Mouse (Mus musculus) embryonic facial prominence, embryonic 13.5 days (tissue): ENCODE measurements around the gene Gm17087. TPM values are rescaled to one million over a fixed set of nuclear protein-coding genes. Genes with fewer than 3 reads are reported as not detected.

Experiments
- ATAC-seq: fragments of 200-750 bp; cut with Nextera tagmentation; 2 replicates; pipeline ENCODE4 v1.8.0; 2017; ENCODE audit warnings: low read depth; ENCODE audit not compliant: insufficient number of reproducible peaks, insufficient read depth, low FRiP score, low TSS enrichment
- H3K27ac ChIP-seq: fragments of 300-500 bp; sonication (generic); 2 replicates; pipeline ENCODE4 v1.5.1; 2015; ENCODE audit warnings: moderate library complexity, mild to moderate bottlenecking, inconsistent platforms
- H3K27me3 ChIP-seq: fragments of 300-500 bp; sonication (generic); 2 replicates; pipeline ENCODE4 v1.6.1; 2015; ENCODE audit warnings: mild to moderate bottlenecking, inconsistent platforms
- H3K36me3 ChIP-seq: fragments of 300-500 bp; sonication (generic); 2 replicates; pipeline ENCODE4 v1.6.1; 2015; ENCODE audit warnings: mild to moderate bottlenecking, inconsistent platforms
- H3K4me1 ChIP-seq: fragments of 300-500 bp; sonication (generic); 2 replicates; pipeline ENCODE4 v1.6.1; 2015; ENCODE audit warnings: inconsistent platforms
- H3K4me2 ChIP-seq: fragments of 300-500 bp; sonication (generic); 2 replicates; pipeline ENCODE4 v1.6.1; 2015; ENCODE audit warnings: moderate library complexity, mild to moderate bottlenecking, inconsistent platforms
- H3K4me3 ChIP-seq: fragments of 300-500 bp; sonication (generic); 2 replicates; pipeline ENCODE4 v1.5.1; 2015; ENCODE audit warnings: mild to moderate bottlenecking, inconsistent platforms
- H3K9ac ChIP-seq: fragments of 300-500 bp; sonication (generic); 2 replicates; pipeline ENCODE4 v1.6.1; 2015; ENCODE audit warnings: mild to moderate bottlenecking, inconsistent platforms
- H3K9me3 ChIP-seq: fragments of 300-500 bp; sonication (generic); 2 replicates; pipeline ENCODE4 v1.6.1; 2016; ENCODE audit warnings: inconsistent platforms
- WGBS: fragments of 180-500 bp; shearing (Covaris S2); methylation state at CpG from one replicate; pipeline ENCODE4 v1.1.7; 2015; ENCODE audit warnings: mixed read lengths; 5-methylcytosine and 5-hydroxymethylcytosine counted together
- polyA plus RNA-seq: library from polyadenylated mRNA; unstranded; fragments of >200 nt; fragmentation: Nextera tagmentation; extraction: Ambion mirVana; gene quantifications from 2 replicates; pipeline ENCODE4 v1.2.1, GENCODE M21; 2015

Gene Gm17087
- 0.43 TPM in 1 of 2 replicates, not detected in the other for polyA plus RNA-seq

DNA sequence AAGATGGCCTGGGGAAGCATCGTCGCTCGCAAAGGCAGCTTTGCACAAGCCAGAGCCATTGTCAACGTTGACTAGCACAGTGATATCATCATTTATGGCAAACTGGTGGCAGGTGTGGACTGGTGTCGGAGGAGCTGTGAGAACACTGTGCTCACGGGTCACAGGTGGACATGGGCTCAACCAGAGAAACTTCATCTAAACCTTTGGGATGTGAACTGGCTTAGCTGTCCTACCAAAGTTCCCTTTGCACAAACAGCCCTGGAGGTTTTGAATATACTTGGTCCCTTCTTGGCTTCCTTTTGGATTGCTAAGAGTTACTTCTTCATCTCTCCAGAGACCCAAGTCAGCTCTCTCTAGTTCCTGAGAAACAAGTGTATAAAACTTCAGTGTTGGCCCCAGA is at the start of gene Gm17087:
Gene Gm17087, minus strand, starts transcription at position 101 of the 400 bp plus-strand sequence.
- Histone ChIP-seq H3K9me3 (no peaks in the 10 kb centered on the region), H3K36me3 (no peaks in the 10 kb centered on the region), H3K27ac (no peak within 1 kb of the TSS), H3K9ac (no peak within 1 kb of the TSS), H3K27me3 (no peaks in the 10 kb centered on the region), H3K4me3 (no peak within 1 kb of the TSS), H3K4me1 (no peaks in the 10 kb centered on the region), H3K4me2 (no peak within 1 kb of the TSS)
- WGBS = 92% methylated on average over 6 of the region's 6 CpGs
- ATAC-seq = no peak

DNA sequence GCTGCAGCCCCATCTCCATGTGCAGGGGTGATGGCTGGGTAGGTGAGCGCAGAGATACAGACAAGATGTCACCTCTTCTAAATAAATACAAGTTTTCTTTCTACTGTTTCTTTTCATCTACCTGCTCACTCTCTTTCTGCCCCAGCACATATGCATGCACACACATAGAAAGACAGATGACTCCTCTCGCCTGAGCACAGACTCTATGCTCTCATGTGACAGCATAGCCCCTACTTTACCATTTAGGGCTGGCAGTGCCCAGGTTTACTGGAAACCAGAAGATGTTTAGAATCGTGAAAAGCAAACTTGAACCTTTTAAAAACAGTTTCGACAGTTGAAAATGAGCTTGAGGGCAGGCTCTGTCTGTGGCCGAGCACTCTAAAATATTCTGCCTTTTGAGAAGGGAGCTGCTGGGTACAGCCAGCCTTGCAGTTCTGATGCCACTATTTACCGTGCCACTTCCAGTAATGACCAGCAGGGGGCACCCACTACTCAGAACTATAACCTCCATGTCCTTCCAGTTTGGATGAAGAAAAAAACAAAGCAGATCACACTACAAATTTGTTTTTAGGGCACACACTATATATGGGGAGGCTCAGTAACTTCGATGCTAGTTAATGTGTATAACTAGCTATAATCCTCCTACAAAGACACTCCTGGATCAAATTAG is 47.3 kb upstream of the Gm17087 start:
- H3K36me3 ChIP-seq = no peaks in the 10 kb centered on the region
- no peak for ATAC-seq

DNA sequence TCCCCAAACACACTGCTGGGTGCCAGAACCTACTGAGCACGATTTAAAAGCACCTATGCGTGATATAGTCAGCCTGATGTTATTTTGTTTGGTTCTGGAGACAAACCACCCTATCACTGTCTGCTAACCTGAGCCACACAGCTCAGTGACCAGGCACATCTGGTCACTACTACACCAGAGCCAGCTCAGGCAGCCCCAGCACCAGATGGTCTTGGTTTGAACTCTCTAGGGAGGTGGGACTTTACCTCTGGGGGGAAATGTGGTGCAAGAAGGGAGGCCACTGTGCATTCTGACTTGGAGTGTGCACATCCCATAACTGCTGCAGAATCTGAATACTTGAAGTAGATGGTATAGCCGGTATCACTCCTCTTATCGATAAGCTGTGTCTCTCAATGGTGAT is 45.2 kb upstream of the Gm17087 start:
- no peak for ATAC-seq
- H3K9ac ChIP-seq = no peak overlapping the region
- H3K36me3 ChIP-seq = no peaks in the 10 kb centered on the region
- H3K27ac ChIP-seq = no peak overlapping the region
- no peak overlapping the region for H3K4me2 ChIP-seq
- no peaks in the 10 kb centered on the region for H3K9me3 ChIP-seq
- H3K4me3 ChIP-seq = no peak overlapping the region
- 0 out of 2 replicates have a peak, but pooled peaks cover 4% of the 10 kb centered on the region for H3K27me3 ChIP-seq
- 87% methylated on average over 4 of the region's 4 CpGs for WGBS
- H3K4me1 ChIP-seq = no peaks in the 10 kb centered on the region

More for the DNA sequence above, 47.3 kb upstream of the Gm17087 start:
- Histone ChIP-seq H3K9ac (no peak overlapping the region), H3K4me1 (no peaks in the 10 kb centered on the region), H3K9me3 (no peaks in the 10 kb centered on the region), H3K4me2 (no peak overlapping the region), H3K27me3 (0 out of 2 replicates have a peak, but pooled peaks cover 4% of the 10 kb centered on the region), H3K27ac (no peak overlapping the region), H3K4me3 (no peak overlapping the region)
- 38% methylated on average over 7 of the region's 7 CpGs for WGBS

DNA sequence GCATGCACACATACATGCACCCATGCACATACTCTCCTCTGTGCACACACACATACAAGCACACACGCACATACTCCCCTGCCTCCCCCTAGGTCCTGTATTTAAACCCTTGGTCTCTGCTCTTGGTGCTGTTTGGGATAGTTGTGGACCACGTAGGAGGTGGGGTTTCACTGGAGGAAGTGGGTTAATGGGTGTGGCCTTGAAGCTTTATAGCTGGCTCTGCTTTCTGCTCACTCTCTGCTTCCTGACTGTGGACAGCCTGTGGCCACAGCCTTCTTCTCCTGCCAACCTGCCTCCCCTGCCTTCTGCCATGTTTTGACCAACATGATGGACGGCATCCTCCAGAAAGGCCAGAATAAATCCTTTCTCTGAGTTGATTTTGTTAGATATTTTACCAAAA is 39.9 kb upstream of the Gm17087 start:
- 71% methylated on average over 3 of the region's 3 CpGs for WGBS

DNA sequence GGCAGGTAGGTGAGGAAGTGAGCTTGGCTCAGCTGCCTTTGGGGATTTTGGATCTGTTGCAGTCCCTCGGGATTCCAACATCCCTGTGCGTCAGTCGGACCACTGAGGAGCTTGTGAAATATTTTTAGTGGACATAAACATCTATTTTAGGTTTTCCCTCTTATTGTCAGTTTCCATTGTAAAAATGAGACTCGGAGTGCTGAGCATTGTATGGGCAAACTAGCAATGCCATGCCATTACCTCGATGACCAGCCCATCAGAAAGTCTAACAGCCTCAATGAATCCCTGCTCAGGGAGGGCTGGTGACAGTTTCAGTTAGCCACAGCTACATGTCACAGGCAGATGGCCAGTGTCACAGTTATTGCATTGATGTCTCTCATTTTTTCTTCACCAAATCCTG is 39.2 kb upstream of the Gm17087 start:
- no peak for ATAC-seq
- whole genome bisulfite sequencing = 83% methylated on average over 5 of the region's 5 CpGs
- Histone ChIP-seq H3K9ac (no peak overlapping the region), H3K27ac (no peak overlapping the region), H3K4me1 (no peaks in the 10 kb centered on the region), H3K9me3 (no peaks in the 10 kb centered on the region), H3K4me3 (no peak overlapping the region), H3K4me2 (no peak overlapping the region), H3K27me3 (0 out of 2 replicates have a peak, but pooled peaks cover 9% of the 10 kb centered on the region), H3K36me3 (no peaks in the 10 kb centered on the region)

More for the DNA sequence above, 39.9 kb upstream of the Gm17087 start:
- H3K9ac ChIP-seq = no peak overlapping the region
- no peaks in the 10 kb centered on the region for H3K36me3 ChIP-seq
- no peak overlapping the region for H3K4me3 ChIP-seq
- H3K4me1 ChIP-seq = no peaks in the 10 kb centered on the region
- 0 out of 2 replicates have a peak, but pooled peaks cover 9% of the 10 kb centered on the region for H3K27me3 ChIP-seq
- H3K9me3 ChIP-seq = no peaks in the 10 kb centered on the region
- no peak overlapping the region for H3K27ac ChIP-seq
- H3K4me2 ChIP-seq = no peak overlapping the region
- no peak for ATAC-seq

DNA sequence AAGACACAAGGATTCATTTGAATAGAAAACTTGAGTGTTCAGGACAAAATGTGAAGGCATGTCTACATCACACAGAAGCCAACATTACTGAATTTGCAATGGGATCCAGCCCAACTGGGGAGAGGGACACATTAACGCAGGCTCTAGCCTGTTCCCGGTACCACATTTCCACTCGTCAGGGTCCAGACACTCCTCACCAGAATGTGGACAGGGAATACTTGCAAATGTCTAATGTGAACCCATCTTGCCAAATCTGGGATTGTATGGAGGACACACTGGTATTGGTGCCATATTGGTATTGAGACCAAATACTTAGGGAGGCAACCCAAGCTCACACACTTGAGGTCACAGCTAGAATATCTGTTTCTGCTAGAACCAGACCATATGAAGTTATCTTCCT is 36.2 kb upstream of the Gm17087 start:
- 90% methylated on average over 3 of the region's 3 CpGs for WGBS
- H3K9me3 ChIP-seq = no peaks in the 10 kb centered on the region
- no peak overlapping the region for H3K27ac ChIP-seq
- H3K4me3 ChIP-seq = no peak overlapping the region
- H3K4me2 ChIP-seq = no peak overlapping the region
- H3K4me1 ChIP-seq = no peaks in the 10 kb centered on the region
- 0 out of 2 replicates have a peak, but pooled peaks cover 5% of the 10 kb centered on the region for H3K27me3 ChIP-seq
- ATAC-seq = no peak
- H3K9ac ChIP-seq = no peak overlapping the region
- no peaks in the 10 kb centered on the region for H3K36me3 ChIP-seq

DNA sequence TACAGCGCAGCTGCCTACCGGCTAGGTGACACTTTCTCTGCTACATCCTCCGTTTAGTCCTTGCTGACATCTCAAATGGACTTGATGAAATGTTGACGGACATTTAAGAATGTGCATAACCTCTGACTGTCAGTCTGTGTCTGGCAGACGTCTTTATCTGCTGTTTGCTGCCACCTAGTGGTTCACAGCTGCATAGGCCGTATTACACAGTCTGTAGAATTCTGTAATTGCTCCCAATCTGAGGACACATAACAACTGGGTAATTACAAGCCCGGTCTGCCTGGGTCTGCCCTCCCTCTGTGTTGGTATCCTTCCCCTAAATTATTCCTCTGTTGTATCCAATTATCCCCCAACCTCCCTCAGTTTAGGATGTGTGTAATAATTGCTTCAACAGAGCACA is 31.0 kb upstream of the Gm17087 start:
- H3K36me3 ChIP-seq = no peaks in the 10 kb centered on the region
- WGBS = 11% methylated on average over 7 of the region's 7 CpGs
- peaks cover 4% of the 10 kb centered on the region for H3K4me1 ChIP-seq
- H3K4me2 ChIP-seq = no peak overlapping the region
- H3K4me3 ChIP-seq = no peak overlapping the region
- H3K9me3 ChIP-seq = no peaks in the 10 kb centered on the region
- ATAC-seq = no peak
- H3K9ac ChIP-seq = no peak overlapping the region
- peaks cover 12% of the 10 kb centered on the region; the same call in 1 of the 2 replicates for H3K27me3 ChIP-seq
- H3K27ac ChIP-seq = no peak overlapping the region

DNA sequence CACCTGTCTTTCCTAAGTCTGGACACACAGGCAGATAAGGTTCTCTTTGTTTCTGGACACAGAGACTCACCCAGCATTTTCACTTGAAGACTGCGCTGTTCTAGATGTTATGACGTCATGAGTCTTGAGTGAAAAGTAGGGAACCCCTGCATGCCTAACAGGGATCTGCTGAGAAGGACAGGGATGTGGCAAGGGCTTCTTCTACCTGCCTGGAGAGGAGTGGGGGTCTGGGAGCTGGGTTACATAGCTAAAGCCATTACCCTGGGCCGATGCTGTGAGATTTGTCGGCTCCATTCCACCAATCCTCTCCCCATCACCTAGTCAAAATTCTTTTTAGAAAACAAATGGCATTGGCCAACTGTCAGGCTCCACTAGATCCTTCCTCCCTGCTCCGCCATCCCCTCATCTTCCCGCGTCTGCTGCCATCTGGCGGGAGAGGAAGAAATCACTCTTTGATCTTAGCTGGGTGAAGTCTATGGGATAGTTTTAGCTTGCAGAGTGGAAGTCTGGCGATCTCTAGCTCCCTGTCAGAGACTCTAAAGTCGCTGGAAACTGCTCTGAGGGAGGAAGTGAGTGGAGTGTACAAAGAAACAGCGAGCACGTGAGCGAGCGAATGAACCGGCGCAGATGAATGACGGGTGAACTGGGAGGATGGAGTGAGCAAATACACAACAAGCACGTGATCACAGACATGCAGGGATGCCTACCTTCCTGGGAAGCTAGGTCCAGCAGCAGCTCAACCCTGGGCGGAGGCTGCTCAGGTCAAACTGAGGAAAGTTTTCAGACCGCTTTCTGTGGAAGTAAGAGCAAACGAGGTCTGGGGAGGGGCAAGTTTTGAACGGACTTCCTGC is 25.9 kb upstream of the Gm17087 start:
- H3K4me2 ChIP-seq = peak overlapping the region; percentile 52
- no peaks in the 10 kb centered on the region for H3K9me3 ChIP-seq
- 16% methylated on average over 22 of the region's 22 CpGs for WGBS
- H3K27me3 ChIP-seq = peaks cover 19% of the 10 kb centered on the region
- H3K36me3 ChIP-seq = no peaks in the 10 kb centered on the region
- peak overlapping the region; percentile 38; the same call in 1 of the 2 replicates for H3K9ac ChIP-seq
- H3K4me1 ChIP-seq = peaks cover 5% of the 10 kb centered on the region
- H3K27ac ChIP-seq = no peak overlapping the region
- ATAC-seq = no peak
- peak overlapping the region; percentile 14; the same call in 1 of the 2 replicates for H3K4me3 ChIP-seq

DNA sequence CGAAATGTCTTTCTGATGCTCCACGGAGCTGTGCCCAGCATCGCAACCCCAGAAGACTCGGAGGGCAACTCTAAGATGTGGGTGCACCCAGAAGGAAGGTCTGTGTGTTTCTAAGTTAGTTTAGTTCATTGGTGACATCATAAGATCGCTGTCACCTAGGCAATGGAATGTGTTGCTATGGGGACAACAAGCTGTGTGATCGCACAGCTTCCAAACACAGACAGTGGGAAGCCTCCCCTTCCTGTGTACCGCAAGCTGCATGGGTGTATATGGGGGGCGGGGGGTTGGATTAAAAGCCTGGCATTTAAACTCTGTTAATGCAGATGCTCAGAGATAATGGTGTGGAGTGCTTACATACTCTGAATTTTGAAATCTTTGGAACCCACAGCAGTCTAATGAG is 14.8 kb upstream of the Gm17087 start:
- Histone ChIP-seq H3K4me3 (no peak overlapping the region), H3K27ac (no peak overlapping the region), H3K27me3 (no peaks in the 10 kb centered on the region), H3K4me2 (no peak overlapping the region), H3K9ac (no peak overlapping the region), H3K9me3 (no peaks in the 10 kb centered on the region), H3K36me3 (no peaks in the 10 kb centered on the region), H3K4me1 (no peaks in the 10 kb centered on the region)
- no peak for ATAC-seq
- WGBS = 82% methylated on average over 8 of the region's 8 CpGs

DNA sequence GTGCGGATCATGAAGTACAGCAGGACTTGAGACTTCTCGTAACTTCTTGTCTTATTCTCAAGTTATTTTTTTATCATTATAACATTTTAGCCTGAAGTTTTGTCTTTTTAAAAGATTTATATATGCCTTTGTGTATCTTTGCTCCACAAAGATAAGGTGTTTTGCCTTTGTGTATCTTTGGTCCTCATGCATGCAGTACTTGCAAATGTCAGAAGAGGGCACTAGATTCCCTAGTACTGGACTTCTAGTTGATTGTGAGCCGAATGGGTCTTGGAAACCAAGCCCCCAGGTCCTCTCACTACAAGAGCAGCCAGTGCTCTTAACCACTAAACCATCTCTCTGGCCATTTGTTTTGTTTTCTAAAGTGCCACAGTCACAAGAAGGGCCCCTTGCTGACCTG is 13.6 kb upstream of the Gm17087 start:
- ATAC-seq = no peak
- Histone ChIP-seq H3K27ac (no peak overlapping the region), H3K4me1 (no peaks in the 10 kb centered on the region), H3K36me3 (no peaks in the 10 kb centered on the region), H3K9ac (no peak overlapping the region), H3K4me3 (no peak overlapping the region), H3K27me3 (no peaks in the 10 kb centered on the region), H3K9me3 (no peaks in the 10 kb centered on the region), H3K4me2 (no peak overlapping the region)
- 62% methylated on average over 3 of the region's 3 CpGs for WGBS

DNA sequence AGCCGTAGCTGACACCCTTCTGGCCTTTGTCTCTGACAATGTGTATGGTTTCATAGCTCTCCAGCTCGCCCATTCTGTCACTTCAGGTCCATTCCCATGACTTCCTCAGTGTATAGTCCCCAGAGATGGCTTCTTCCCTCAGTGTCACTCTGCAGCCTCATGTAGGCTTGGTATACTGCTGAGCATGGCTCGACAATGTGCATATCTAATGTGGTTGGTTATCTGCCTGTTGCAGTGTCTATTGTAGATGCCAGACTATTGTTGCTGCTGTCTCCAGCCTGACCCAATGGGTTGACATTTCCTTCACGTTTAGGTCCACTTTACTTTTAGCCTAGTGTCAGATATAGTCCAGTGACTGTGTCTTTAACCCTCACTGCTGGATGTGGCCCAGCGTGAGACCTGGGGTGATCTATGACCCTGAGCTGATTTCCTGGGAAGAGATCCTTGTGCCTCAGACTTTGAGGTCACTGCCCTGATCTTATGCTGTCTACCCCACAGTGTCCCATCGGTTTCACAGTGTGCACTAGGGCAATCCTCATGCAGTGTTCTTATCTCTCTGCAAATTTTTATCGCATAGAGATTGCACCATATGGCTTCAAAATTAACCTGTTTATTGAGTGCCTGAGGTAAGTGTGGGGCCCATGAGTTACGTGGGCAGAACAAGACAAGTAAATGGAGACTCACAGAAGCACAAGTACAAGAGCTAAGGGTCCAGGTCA is 7.0 kb upstream of the Gm17087 start:
- Histone ChIP-seq H3K27me3 (no peaks in the 10 kb centered on the region), H3K4me1 (no peaks in the 10 kb centered on the region), H3K4me3 (no peak overlapping the region), H3K36me3 (no peaks in the 10 kb centered on the region), H3K27ac (no peak overlapping the region), H3K4me2 (no peak overlapping the region), H3K9me3 (no peaks in the 10 kb centered on the region), H3K9ac (no peak overlapping the region)
- WGBS = 77% methylated on average over 8 of the region's 8 CpGs
- ATAC-seq = no peak
